Mouse (Mus musculus): Measurements from ENCODE around the gene Gatb.

Gatb gene

DNA sequence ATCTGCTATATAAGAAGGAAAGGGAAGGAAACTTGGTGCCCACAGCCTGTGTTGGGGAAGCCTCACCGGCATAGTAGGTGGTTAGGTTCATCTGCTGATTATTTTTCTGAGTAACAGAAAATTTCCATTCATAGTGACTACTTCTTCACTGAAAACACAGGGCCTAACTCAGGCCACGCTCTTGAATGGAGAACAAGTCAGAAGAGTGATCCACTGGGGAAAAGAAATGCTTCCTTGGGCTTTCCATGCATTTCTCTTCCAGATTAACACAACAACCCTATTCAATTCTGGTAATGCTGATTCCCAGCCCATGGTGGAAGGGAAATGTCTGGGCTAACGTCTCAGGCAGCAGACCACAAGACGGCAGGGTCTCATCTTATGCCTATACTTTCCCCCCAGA, 124.6 kb downstream of the Gatb start:
- DNase-seq (ENCODE audit: low read depth in 2 of 2, low spot score in 2 of 2): no peak

DNA sequence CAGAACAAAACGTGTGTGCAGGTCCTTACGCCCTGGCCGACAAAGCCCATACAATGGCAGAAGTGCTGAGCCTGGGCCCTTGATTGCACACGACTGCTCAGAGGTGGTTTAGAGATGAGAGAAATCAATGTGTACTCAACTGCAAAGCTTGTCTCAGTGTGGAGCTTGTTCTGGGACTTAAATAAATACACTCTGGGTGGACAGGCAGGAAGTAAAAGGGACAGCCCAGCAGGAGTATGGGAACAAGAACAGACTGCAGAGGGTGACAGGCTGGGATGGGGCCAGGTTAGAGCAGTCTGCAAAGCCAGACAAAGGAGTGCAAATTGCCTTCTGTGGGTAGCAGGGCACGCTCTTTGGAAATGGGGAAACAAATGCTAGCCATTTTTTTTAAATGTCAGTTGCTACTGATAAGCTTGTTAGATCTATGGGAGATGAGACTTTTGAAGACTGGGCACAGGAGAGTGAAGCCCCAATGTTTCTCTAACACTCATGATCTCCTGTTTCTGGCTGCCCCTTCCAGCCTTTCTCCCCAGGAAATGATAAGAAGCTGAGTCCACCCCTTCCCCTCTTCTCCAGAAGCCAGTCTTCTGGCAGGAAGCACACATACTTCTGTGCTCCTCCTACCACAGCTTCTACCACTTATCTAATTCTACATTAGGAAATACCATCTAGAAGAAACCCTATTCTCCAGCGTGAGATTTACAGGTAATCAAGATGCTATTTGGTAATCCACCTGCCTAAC, 129.4 kb downstream of the Gatb start:
- DNase-seq (ENCODE audit: low read depth in 2 of 2, low spot score in 2 of 2): no peak
